Mouse (Mus musculus) MEL (cell line): ENCODE measurements around the gene Grb7.

Experiments used
- CTCF ChIP-seq, 3 experiments: IDR thresholded peaks in 2 of 3; conservative IDR thresholded peaks in 1 of 3; 2 replicates each; pipeline ENCODE4 v1.5.1; 2011 to 2012; ENCODE audit warnings: low read length in 3 of 3, low read depth in 2 of 3, mild to moderate bottlenecking in 2 of 3, improper control_type of control experiment in 1 of 3, inconsistent platforms in 1 of 3, mixed read lengths in 1 of 3, moderate library complexity in 1 of 3; ENCODE audit not compliant: control insufficient read depth in 1 of 3, insufficient read depth in 1 of 3, poor library complexity in 1 of 3, severe bottlenecking in 1 of 3
- EP300 ChIP-seq, 2 experiments: IDR thresholded peaks; 2 replicates each; pipeline ENCODE4 v1.6.1; 2011; ENCODE audit warnings: improper control_type of control experiment in 2 of 2, low read length in 2 of 2, low read depth in 1 of 2, mild to moderate bottlenecking in 1 of 2
- MAX ChIP-seq: IDR thresholded peaks from 2 replicates; pipeline ENCODE4 v1.6.1; 2011; ENCODE audit warnings: low read length, improper control_type of control experiment
- MEF2A ChIP-seq: IDR thresholded peaks from 2 replicates; pipeline ENCODE4 v1.6.1; 2014; ENCODE audit warnings: low read depth, mild to moderate bottlenecking, inconsistent platforms, low read length, improper control_type of control experiment; ENCODE audit not compliant: poor library complexity, insufficient replicate concordance, severe bottlenecking; ENCODE audit errors: extremely low read depth
- MYC ChIP-seq: IDR thresholded peaks from 2 replicates; pipeline ENCODE4 v1.6.1; 2011; ENCODE audit warnings: low read depth, mild to moderate bottlenecking, low read length, improper control_type of control experiment, moderate library complexity
- POLR2A ChIP-seq, 2 experiments: IDR thresholded peaks; 2 replicates each; pipeline ENCODE4 v1.6.1; 2011 to 2012; ENCODE audit warnings: low read length in 2 of 2, mild to moderate bottlenecking in 2 of 2, control low read depth in 1 of 2, improper control_type of control experiment in 1 of 2, low read depth in 1 of 2, moderate library complexity in 1 of 2; ENCODE audit not compliant: control insufficient read depth in 1 of 2, insufficient read depth in 1 of 2, poor library complexity in 1 of 2
- POLR2AphosphoS5 ChIP-seq: IDR thresholded peaks from 2 replicates; pipeline ENCODE4 v1.6.1; 2012; ENCODE audit warnings: low read depth, borderline replicate concordance, mild to moderate bottlenecking, inconsistent platforms, low read length, moderate library complexity, mixed read lengths
- TCF12 ChIP-seq: IDR thresholded peaks from 2 replicates; pipeline ENCODE4 v1.6.1; 2014; ENCODE audit warnings: low read depth, mild to moderate bottlenecking, inconsistent platforms, low read length, improper control_type of control experiment, moderate library complexity
- USF1 ChIP-seq: IDR thresholded peaks from 2 replicates; pipeline ENCODE4 v1.6.1; 2014; ENCODE audit warnings: low read depth, mild to moderate bottlenecking, inconsistent platforms, low read length, improper control_type of control experiment, moderate library complexity
- ZC3H11A ChIP-seq: IDR thresholded peaks from 2 replicates; pipeline ENCODE4 v1.6.1; 2012; ENCODE audit warnings: low read depth, mild to moderate bottlenecking, inconsistent platforms, low read length, improper control_type of control experiment

- TF ChIP-seq EP300 (IDR thresholded peaks at IDR 0.05; ENCODE audit: low read depth in 1 of 2, low read length in 2 of 2) (peak in 1 of 2 experiments; percentile 10; a peak in 1 of 4 replicates), MEF2A (no peak), CTCF (IDR thresholded peaks at IDR 0.05 in 2 of 3, conservative IDR thresholded peaks at IDR 0.05 in 1 of 3; ENCODE audit: control insufficient read depth in 1 of 3, insufficient read depth in 1 of 3, low read depth in 2 of 3, low read length in 3 of 3, poor library complexity in 1 of 3, severe bottlenecking in 1 of 3) (peak; percentile 21 to 89 (median 59); a peak in 5 of 6 replicates), POLR2AphosphoS5 (no peak), MYC (peak; percentile 73), MAX (peak; percentile 85), USF1 (0 out of 2 replicates have a peak, but pooled peaks have one; percentile 5), ZC3H11A (peak; percentile 45), POLR2A (IDR thresholded peaks at IDR 0.05; ENCODE audit: control insufficient read depth in 1 of 2, insufficient read depth in 1 of 2, low read depth in 1 of 2, low read length in 2 of 2, poor library complexity in 1 of 2) (peak; percentile 65 to 86), TCF12 (0 out of 2 replicates have a peak, but pooled peaks have one; percentile 21)
Measured at GRCm38 (mm10) chr11:98457367-98458120, 11.3 kb downstream of the Grb7 start.
